Mouse (Mus musculus) midbrain, postnatal 0 days (tissue): ENCODE results near the gene Hoxc6. TPM values are rescaled to one million over a fixed set of nuclear protein-coding genes. Genes with fewer than 3 reads are reported as not detected.

Experiments used
- ATAC-seq: fragments of 200-750 bp; cut with Nextera tagmentation; 2 replicates; pipeline ENCODE4 v1.8.0; 2017; ENCODE audit warnings: moderate number of reproducible peaks, mild to moderate bottlenecking, moderate TSS enrichment, moderate library complexity; ENCODE audit not compliant: low FRiP score
- DNase-seq: peaks from one replicate; pipeline ENCODE4 v3.0.0-alpha.2; 2015; ENCODE audit warnings: low spot score
- H3K27ac ChIP-seq: fragments of 300-500 bp; sonication (generic); 2 replicates; pipeline ENCODE4 v1.5.1; 2014; ENCODE audit warnings: low read depth, mild to moderate bottlenecking, low read length, mixed read lengths
- H3K27me3 ChIP-seq: fragments of 300-500 bp; sonication (generic); 2 replicates; pipeline ENCODE4 v1.6.1; 2014; ENCODE audit warnings: low read length, control low read depth, mixed read lengths; ENCODE audit not compliant: insufficient read depth
- H3K36me3 ChIP-seq: fragments of 300-500 bp; sonication (generic); 2 replicates; pipeline ENCODE4 v1.6.1; 2014; ENCODE audit warnings: low read length, control low read depth, mixed read lengths; ENCODE audit not compliant: insufficient read depth
- H3K4me1 ChIP-seq: fragments of 300-500 bp; sonication (generic); 2 replicates; pipeline ENCODE4 v1.6.1; 2014; ENCODE audit warnings: mild to moderate bottlenecking, control low read depth, antibody characterized with exemption, low read length, mixed read lengths; ENCODE audit not compliant: insufficient read depth
- H3K4me2 ChIP-seq: fragments of 300-500 bp; sonication (generic); 2 replicates; pipeline ENCODE4 v1.6.1; 2014; ENCODE audit warnings: low read depth, mild to moderate bottlenecking, low read length, mixed read lengths; ENCODE audit not compliant: poor library complexity, severe bottlenecking
- H3K4me3 ChIP-seq: fragments of 300-500 bp; sonication (generic); 2 replicates; pipeline ENCODE4 v1.5.1; 2014; ENCODE audit warnings: low read depth, mild to moderate bottlenecking, low read length, moderate library complexity
- H3K9ac ChIP-seq: fragments of 300-500 bp; sonication (generic); replicated peaks from 2 replicates; pipeline ENCODE4 v1.6.1; 2014; ENCODE audit warnings: mild to moderate bottlenecking, low read length, moderate library complexity, mixed read lengths; ENCODE audit not compliant: poor library complexity, severe bottlenecking
- H3K9me3 ChIP-seq: fragments of 300-500 bp; sonication (generic); 2 replicates; pipeline ENCODE4 v1.6.1; 2016; ENCODE audit warnings: low read length, control low read depth
- CTCF ChIP-seq: IDR thresholded peaks from 2 replicates; pipeline ENCODE4 v1.5.1; 2016; ENCODE audit warnings: antibody characterized with exemption, mild to moderate bottlenecking
- WGBS: fragments of 180-500 bp; shearing (Covaris S2); extraction: QIAGEN DNeasy Blood & Tissue Kit; methylation state at CpG from one replicate; pipeline ENCODE4 v1.1.7; 2014; 5-methylcytosine and 5-hydroxymethylcytosine counted together
- polyA plus RNA-seq: library from polyadenylated mRNA; unstranded; fragments of >200 nt; fragmentation: Nextera tagmentation; extraction: Ambion mirVana; gene quantifications from 2 replicates; pipeline ENCODE4 v1.2.1, GENCODE M21; 2015
- total RNA-seq: library from RNA; depleted of rRNA; stranded (reverse); fragments of >200 nt; gene quantifications from 2 replicates; pipeline ENCODE4 v1.2.3, GENCODE M21; 2014

Gene Hoxc6
- total and polyA plus RNA-seq, 2 experiments from 2014 or later: not detected

GRCm38 (mm10) chr15:103005308-103005707 lies 7.3 kb downstream of the Hoxc6 start:
- no peak for TF ChIP-seq CTCF
- no peak for DNase-seq
- Histone ChIP-seq H3K9me3 (no peaks in the 10 kb centered on the region), H3K4me2 (no peak overlapping the region), H3K4me3 (no peak overlapping the region), H3K4me1 (no peaks in the 10 kb centered on the region), H3K9ac (no peak overlapping the region), H3K36me3 (no peaks in the 10 kb centered on the region), H3K27ac (no peak overlapping the region), H3K27me3 (peaks cover 99% of the 10 kb centered on the region)
- ATAC-seq: no peak
- under 1% methylated on average over 17 of the region's 17 CpGs for WGBS

GRCm38 (mm10) chr15:103005797-103006196 lies 7.7 kb downstream of the Hoxc6 start:
- WGBS: 2% methylated on average over 5 of the region's 5 CpGs
- TF ChIP-seq CTCF: no peak
- H3K4me2 ChIP-seq: no peak overlapping the region
- ATAC-seq: no peak
- H3K27me3 ChIP-seq: peaks cover 99% of the 10 kb centered on the region
- DNase-seq: no peak
- no peaks in the 10 kb centered on the region for H3K4me1 ChIP-seq
- H3K27ac ChIP-seq: no peak overlapping the region
- no peaks in the 10 kb centered on the region for H3K9me3 ChIP-seq
- H3K4me3 ChIP-seq: no peak overlapping the region
- no peak overlapping the region for H3K9ac ChIP-seq
- H3K36me3 ChIP-seq: no peaks in the 10 kb centered on the region

GRCm38 (mm10) chr15:103006326-103006725 lies 8.3 kb downstream of the Hoxc6 start:
- Histone ChIP-seq H3K9me3 (no peaks in the 10 kb centered on the region), H3K9ac (no peak overlapping the region), H3K4me2 (no peak overlapping the region), H3K4me3 (no peak overlapping the region), H3K27me3 (peaks cover 99% of the 10 kb centered on the region), H3K4me1 (no peaks in the 10 kb centered on the region), H3K27ac (no peak overlapping the region), H3K36me3 (no peaks in the 10 kb centered on the region)
- no peak for TF ChIP-seq CTCF
- ATAC-seq (no peak), DNase-seq (no peak)
- 24% methylated on average over 1 of the region's 1 CpGs for WGBS

GRCm38 (mm10) chr15:103009265-103010111 lies 11.4 kb downstream of the Hoxc6 start:
- no peak overlapping the region for H3K4me2 ChIP-seq
- DNase-seq (no peak), ATAC-seq (no peak)
- 1% methylated on average over 27 of the region's 27 CpGs for WGBS
- peaks cover 96% of the 10 kb centered on the region for H3K27me3 ChIP-seq
- H3K9me3 ChIP-seq: no peaks in the 10 kb centered on the region
- H3K9ac ChIP-seq: no peak overlapping the region
- no peaks in the 10 kb centered on the region for H3K4me1 ChIP-seq
- H3K27ac ChIP-seq: no peak overlapping the region
- no peak for TF ChIP-seq CTCF
- H3K36me3 ChIP-seq: no peaks in the 10 kb centered on the region
- no peak overlapping the region for H3K4me3 ChIP-seq

- DNase-seq (no peak), ATAC-seq (no peak)
- Histone ChIP-seq H3K4me3 (no peak overlapping the region), H3K4me1 (no peaks in the 10 kb centered on the region), H3K4me2 (no peak overlapping the region), H3K27ac (no peak overlapping the region), H3K9me3 (no peaks in the 10 kb centered on the region), H3K9ac (no peak overlapping the region), H3K36me3 (no peaks in the 10 kb centered on the region), H3K27me3 (peaks cover 96% of the 10 kb centered on the region)
- no peak for TF ChIP-seq CTCF
- WGBS: 2% methylated on average over 31 of the region's 31 CpGs
Measured at GRCm38 (mm10) chr15:103010112-103010846, 12.2 kb downstream of the Hoxc6 start.
